Mouse (Mus musculus) kidney, embryonic 14.5 days (tissue): Measurements from ENCODE around the gene Ctsl. TPM values are rescaled to one million over a fixed set of nuclear protein-coding genes. Genes with fewer than 3 reads are reported as not detected.

ENCODE experiments used
- ATAC-seq: fragments of 200-750 bp; cut with Nextera tagmentation; 2 replicates; pipeline ENCODE4 v1.8.0; 2017; ENCODE audit warnings: moderate number of reproducible peaks, mild to moderate bottlenecking, moderate TSS enrichment, moderate library complexity; ENCODE audit not compliant: low FRiP score, low TSS enrichment
- H3K27ac ChIP-seq: fragments of 300-500 bp; sonication (generic); 2 replicates; pipeline ENCODE4 v1.5.1; 2014; ENCODE audit warnings: low read depth, mild to moderate bottlenecking, low read length, moderate library complexity, mixed read lengths
- H3K27me3 ChIP-seq: fragments of 300-500 bp; sonication (generic); 2 replicates; pipeline ENCODE4 v1.6.1; 2014; ENCODE audit warnings: mild to moderate bottlenecking, low read length; ENCODE audit not compliant: control insufficient read depth, insufficient read depth
- H3K36me3 ChIP-seq: fragments of 300-500 bp; sonication (generic); 2 replicates; pipeline ENCODE4 v1.6.1; 2014; ENCODE audit warnings: low read length, mixed read lengths; ENCODE audit not compliant: control insufficient read depth, insufficient read depth
- H3K4me1 ChIP-seq: fragments of 300-500 bp; sonication (generic); 2 replicates; pipeline ENCODE4 v1.6.1; 2014; ENCODE audit warnings: low read length, mixed read lengths; ENCODE audit not compliant: control insufficient read depth, insufficient read depth
- H3K4me2 ChIP-seq: fragments of 300-500 bp; sonication (generic); replicated peaks from 2 replicates; pipeline ENCODE4 v1.6.1; 2014; ENCODE audit warnings: low read depth, mild to moderate bottlenecking, low read length
- H3K4me3 ChIP-seq: fragments of 300-500 bp; sonication (generic); 2 replicates; pipeline ENCODE4 v1.5.1; 2014; ENCODE audit warnings: mild to moderate bottlenecking, low read length
- H3K9ac ChIP-seq: fragments of 300-500 bp; sonication (generic); 2 replicates; pipeline ENCODE4 v1.6.1; 2014; ENCODE audit warnings: low read depth, mild to moderate bottlenecking, low read length, moderate library complexity
- H3K9me3 ChIP-seq: fragments of 300-500 bp; sonication (generic); 2 replicates; pipeline ENCODE4 v1.6.1; 2016; ENCODE audit warnings: low read length; ENCODE audit not compliant: control insufficient read depth
- WGBS: fragments of 180-500 bp; shearing (Covaris S2); extraction: QIAGEN DNeasy Blood & Tissue Kit; methylation state at CpG from one replicate; pipeline ENCODE4 v1.1.7; 2014; 5-methylcytosine and 5-hydroxymethylcytosine counted together
- polyA plus RNA-seq: library from polyadenylated mRNA; unstranded; fragments of >200 nt; fragmentation: Nextera tagmentation; extraction: Ambion mirVana; gene quantifications from 2 replicates; pipeline ENCODE4 v1.2.1, GENCODE M21; 2014

Ctsl gene
- polyA plus RNA-seq, 1 experiment from 2014 or later = 283 TPM

- Histone ChIP-seq H3K9ac (no peak overlapping the region), H3K4me3 (no peak overlapping the region), H3K4me1 (no peaks in the 10 kb centered on the region), H3K27me3 (no peaks in the 10 kb centered on the region), H3K27ac (no peak overlapping the region), H3K36me3 (no peaks in the 10 kb centered on the region), H3K9me3 (no peaks in the 10 kb centered on the region), H3K4me2 (no peak overlapping the region)
- WGBS = 91% methylated on average over 8 of the region's 8 CpGs
- ATAC-seq = no peak
Measured at GRCm38 (mm10) chr13:64402951-64403460, 32.3 kb upstream of the Ctsl start.

- H3K4me2 ChIP-seq = no peak overlapping the region
- no peak for ATAC-seq
- H3K9ac ChIP-seq = no peak overlapping the region
- no peak overlapping the region for H3K4me3 ChIP-seq
- no peaks in the 10 kb centered on the region for H3K4me1 ChIP-seq
- no peaks in the 10 kb centered on the region for H3K36me3 ChIP-seq
- no peak overlapping the region for H3K27ac ChIP-seq
- no peaks in the 10 kb centered on the region for H3K9me3 ChIP-seq
- H3K27me3 ChIP-seq = no peaks in the 10 kb centered on the region
- 86% methylated on average over 10 of the region's 10 CpGs for WGBS
Measured at GRCm38 (mm10) chr13:64402504-64402949, 31.8 kb upstream of the Ctsl start.

GRCm38 (mm10) chr13:64402006-64402405 lies 31.3 kb upstream of the Ctsl start:
- no peaks in the 10 kb centered on the region for H3K9me3 ChIP-seq
- no peak overlapping the region for H3K27ac ChIP-seq
- ATAC-seq = no peak
- no peaks in the 10 kb centered on the region for H3K4me1 ChIP-seq
- H3K36me3 ChIP-seq = no peaks in the 10 kb centered on the region
- no peaks in the 10 kb centered on the region for H3K27me3 ChIP-seq
- H3K9ac ChIP-seq = no peak overlapping the region
- 46% methylated on average over 3 of the region's 3 CpGs for WGBS
- no peak overlapping the region for H3K4me2 ChIP-seq
- H3K4me3 ChIP-seq = no peak overlapping the region

GRCm38 (mm10) chr13:64400801-64401361 lies 30.2 kb upstream of the Ctsl start:
- WGBS = 17% methylated on average over 7 of the region's 7 CpGs
- Histone ChIP-seq H3K4me2 (no peak overlapping the region), H3K27me3 (no peaks in the 10 kb centered on the region), H3K4me3 (no peak overlapping the region), H3K9me3 (no peaks in the 10 kb centered on the region), H3K36me3 (no peaks in the 10 kb centered on the region), H3K9ac (no peak overlapping the region), H3K4me1 (no peaks in the 10 kb centered on the region), H3K27ac (peak overlapping the region; percentile 48; the same call in 1 of the 2 replicates)
- ATAC-seq = peak; percentile 85

GRCm38 (mm10) chr13:64399906-64400305 lies 29.2 kb upstream of the Ctsl start:
- Histone ChIP-seq H3K27me3 (no peaks in the 10 kb centered on the region), H3K4me2 (no peak overlapping the region), H3K27ac (no peak overlapping the region), H3K4me3 (no peak overlapping the region), H3K9me3 (no peaks in the 10 kb centered on the region), H3K36me3 (no peaks in the 10 kb centered on the region), H3K9ac (no peak overlapping the region), H3K4me1 (no peaks in the 10 kb centered on the region)
- 80% methylated on average over 3 of the region's 3 CpGs for WGBS
- ATAC-seq = no peak

- H3K4me3 ChIP-seq = no peak overlapping the region
- no peak overlapping the region for H3K27ac ChIP-seq
- H3K27me3 ChIP-seq = no peaks in the 10 kb centered on the region
- H3K4me1 ChIP-seq = no peaks in the 10 kb centered on the region
- 88% methylated on average over 1 of the region's 1 CpGs for WGBS
- no peak for ATAC-seq
- no peaks in the 10 kb centered on the region for H3K9me3 ChIP-seq
- H3K4me2 ChIP-seq = no peak overlapping the region
- no peak overlapping the region for H3K9ac ChIP-seq
- H3K36me3 ChIP-seq = no peaks in the 10 kb centered on the region
Measured at GRCm38 (mm10) chr13:64398065-64398464, 27.4 kb upstream of the Ctsl start.

- H3K9me3 ChIP-seq = no peaks in the 10 kb centered on the region
- H3K36me3 ChIP-seq = no peaks in the 10 kb centered on the region
- WGBS = 52% methylated on average over 8 of the region's 8 CpGs
- ATAC-seq = no peak
- H3K4me3 ChIP-seq = no peak overlapping the region
- H3K4me1 ChIP-seq = no peaks in the 10 kb centered on the region
- H3K4me2 ChIP-seq = no peak overlapping the region
- no peaks in the 10 kb centered on the region for H3K27me3 ChIP-seq
- H3K9ac ChIP-seq = no peak overlapping the region
- no peak overlapping the region for H3K27ac ChIP-seq
Measured at GRCm38 (mm10) chr13:64396979-64397378, 26.3 kb upstream of the Ctsl start.

GRCm38 (mm10) chr13:64388415-64388814 lies 17.7 kb upstream of the Ctsl start:
- Histone ChIP-seq H3K36me3 (no peaks in the 10 kb centered on the region), H3K9ac (no peak overlapping the region), H3K4me1 (no peaks in the 10 kb centered on the region), H3K4me3 (no peak overlapping the region), H3K27ac (no peak overlapping the region), H3K27me3 (no peaks in the 10 kb centered on the region), H3K9me3 (no peaks in the 10 kb centered on the region), H3K4me2 (no peak overlapping the region)
- ATAC-seq = no peak
- WGBS = 50% methylated on average over 4 of the region's 4 CpGs

GRCm38 (mm10) chr13:64386048-64386447 lies 15.4 kb upstream of the Ctsl start:
- no peak overlapping the region for H3K9ac ChIP-seq
- no peaks in the 10 kb centered on the region for H3K36me3 ChIP-seq
- H3K4me1 ChIP-seq = no peaks in the 10 kb centered on the region
- peak; percentile 43; the same call in 1 of the 2 replicates for ATAC-seq
- H3K4me3 ChIP-seq = no peak overlapping the region
- H3K9me3 ChIP-seq = no peaks in the 10 kb centered on the region
- 26% methylated on average over 2 of the region's 2 CpGs for WGBS
- H3K27ac ChIP-seq = no peak overlapping the region
- no peak overlapping the region for H3K4me2 ChIP-seq
- H3K27me3 ChIP-seq = no peaks in the 10 kb centered on the region
